Mouse (Mus musculus): Measurements from ENCODE around the gene Crabp2.

DNA sequence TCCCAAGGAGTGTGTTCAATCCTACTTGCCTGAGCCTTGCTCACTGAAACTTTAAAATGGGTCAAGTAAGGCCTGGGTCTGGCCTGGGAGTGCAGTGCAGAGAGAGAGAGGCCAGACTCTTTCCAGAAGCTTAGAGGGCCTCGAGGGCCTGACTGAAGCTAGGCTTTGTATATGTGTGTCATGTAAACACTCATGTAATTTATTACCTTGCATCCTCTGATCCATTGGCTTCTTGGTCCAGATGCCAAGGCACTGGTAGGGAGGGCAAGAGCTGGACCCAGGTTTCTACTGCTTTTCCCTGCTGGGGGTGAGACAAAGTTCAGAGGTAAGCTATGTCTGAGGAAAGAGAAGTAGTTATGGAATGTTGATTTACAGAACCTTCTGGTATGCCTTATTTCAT is 40.6 kb upstream of the Crabp2 start:
- TF ChIP-seq CTCF (IDR thresholded peaks at IDR 0.05; ENCODE audit: low read depth), result no peak
- TF ChIP-seq EP300 (optimal IDR thresholded peaks at IDR 0.05), result no peak
